Mouse (Mus musculus): Measurements from ENCODE around the gene Slc16a10. TPM values are rescaled to one million over a fixed set of nuclear protein-coding genes. Genes with fewer than 3 reads are reported as not detected.

The Slc16a10 gene
- 10 to 100 TPM; 27.7 to 28.0 TPM for total RNA-seq (2021)
- long read RNA-seq, experiment 1, full-length matches to known transcripts: 39 of 56 reads
- long read RNA-seq, experiment 1, partial matches to known transcripts: 2 of 56 reads
- long read RNA-seq, experiment 1, other reads (novel, unspliced or antisense): 15 of 56 reads
- long read RNA-seq, experiment 2, full-length matches to known transcripts: 28 of 42 reads
- long read RNA-seq, experiment 2, partial matches to known transcripts: 2 of 42 reads
- long read RNA-seq, experiment 2, other reads (novel, unspliced or antisense): 12 of 42 reads

DNA sequence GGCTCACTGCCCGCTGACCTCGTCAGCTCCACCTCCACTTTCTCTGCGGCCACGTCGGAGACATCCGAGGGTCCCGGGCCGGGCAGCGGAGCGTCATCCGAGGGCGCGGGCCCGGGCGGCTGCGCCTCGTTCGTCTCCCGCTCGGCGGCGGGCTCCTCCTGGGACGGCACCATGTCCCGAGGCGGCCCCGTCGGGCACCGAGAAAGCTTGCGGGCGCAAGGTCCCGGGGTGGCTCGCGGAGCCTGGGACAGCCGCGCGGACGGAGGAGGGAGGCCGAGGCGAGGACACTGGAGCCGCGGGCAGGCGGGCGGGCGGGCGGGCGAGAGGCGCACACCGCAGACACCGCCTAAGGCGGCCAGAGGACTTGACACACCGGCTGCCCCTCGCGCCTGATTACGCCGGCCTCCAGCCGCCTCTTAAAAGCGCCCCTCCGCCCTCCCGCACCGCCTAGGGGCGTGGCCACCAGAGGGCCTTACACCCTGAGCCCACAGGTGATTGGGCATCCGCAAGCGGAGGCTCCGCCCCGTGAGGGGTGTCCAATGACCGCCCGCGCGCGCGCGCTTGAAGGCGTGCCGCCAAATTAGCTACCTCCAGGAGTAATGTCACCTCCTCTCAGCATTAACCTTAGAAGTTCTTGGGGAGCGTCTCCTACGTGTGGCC is at the start of gene Slc16a10:
TSS of gene Slc16a10 (minus strand) at position 395 of the 660 bp plus-strand sequence.
- peak; percentile 92 for DNase-seq

DNA sequence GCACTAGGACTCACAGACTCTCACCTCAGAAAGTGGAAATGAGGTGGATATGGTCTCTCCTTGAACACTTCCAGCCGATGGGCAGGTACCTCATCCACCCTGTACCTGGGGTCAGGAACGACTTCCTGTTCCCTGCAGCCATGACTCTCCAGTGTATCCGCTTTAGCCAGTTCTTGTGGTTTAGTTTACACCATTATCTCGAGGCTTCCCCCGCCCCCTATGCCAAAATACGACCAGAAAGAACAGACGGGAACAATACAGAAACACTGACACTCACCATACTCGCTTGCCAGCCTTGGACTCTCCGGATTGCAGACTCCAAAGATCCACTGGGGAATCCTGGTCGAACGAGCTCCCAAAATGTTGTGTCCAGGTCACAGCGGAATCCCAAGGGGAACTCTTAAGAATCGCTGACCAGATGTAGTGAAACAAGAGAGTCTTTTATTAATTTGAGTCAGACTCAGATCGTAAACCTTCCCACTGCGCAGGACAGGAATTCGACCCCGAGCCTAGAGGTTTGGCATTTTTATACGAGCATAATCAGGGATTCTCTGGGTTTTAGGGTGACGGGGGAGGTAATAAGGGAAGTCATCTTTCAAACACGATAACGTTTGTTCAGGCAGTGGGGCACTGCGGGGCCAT is 49.4 kb upstream of the Slc16a10 start:
- no peak for DNase-seq

- DNase-seq: no peak
Measured at GRCm38 (mm10) chr10:40190871-40191270, 48.8 kb upstream of the Slc16a10 start.

DNA sequence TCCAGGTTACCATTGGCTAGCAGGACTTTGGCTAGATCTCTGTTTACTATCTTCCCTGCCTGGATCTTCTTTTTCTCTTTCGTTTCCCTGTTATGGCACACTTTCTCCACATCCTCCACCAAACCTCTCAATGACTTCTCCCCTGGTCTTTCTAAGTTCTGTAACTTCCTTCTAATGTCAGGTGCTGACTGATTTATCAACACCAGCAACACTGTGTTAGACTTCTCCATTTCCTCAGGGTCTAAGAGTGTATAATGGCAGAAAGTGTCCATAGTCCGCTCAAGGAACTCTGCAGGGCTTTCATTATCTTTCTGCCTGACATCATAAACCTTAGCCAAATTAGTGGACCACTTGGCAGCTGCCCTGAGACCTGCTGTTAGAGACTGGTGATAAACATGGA is 47.6 kb upstream of the Slc16a10 start:
- DNase-seq: no peak

GRCm38 (mm10) chr10:40188831-40189230 is 46.8 kb upstream of the Slc16a10 start:
- DNase-seq: peak; percentile 39

DNA sequence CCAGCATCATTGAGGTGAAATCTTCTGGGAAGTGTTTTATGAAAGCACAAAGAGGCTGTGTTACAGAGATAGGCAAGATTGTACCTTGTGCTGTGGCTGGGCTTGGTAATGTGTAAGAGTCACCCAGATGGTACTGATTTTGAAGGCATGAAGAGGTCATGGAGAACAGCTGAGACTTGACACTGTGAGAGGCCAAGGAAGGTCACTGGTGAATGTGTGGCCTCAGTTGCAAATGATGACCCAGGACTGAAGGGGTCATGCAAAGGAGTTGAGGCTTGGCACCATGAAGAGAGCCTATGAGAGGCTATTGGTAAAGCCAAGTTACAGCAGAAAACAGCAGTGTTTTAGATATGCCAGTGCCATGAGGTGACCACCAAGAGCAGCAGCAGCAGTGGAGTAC is 43.9 kb upstream of the Slc16a10 start:
- no peak for DNase-seq

DNA sequence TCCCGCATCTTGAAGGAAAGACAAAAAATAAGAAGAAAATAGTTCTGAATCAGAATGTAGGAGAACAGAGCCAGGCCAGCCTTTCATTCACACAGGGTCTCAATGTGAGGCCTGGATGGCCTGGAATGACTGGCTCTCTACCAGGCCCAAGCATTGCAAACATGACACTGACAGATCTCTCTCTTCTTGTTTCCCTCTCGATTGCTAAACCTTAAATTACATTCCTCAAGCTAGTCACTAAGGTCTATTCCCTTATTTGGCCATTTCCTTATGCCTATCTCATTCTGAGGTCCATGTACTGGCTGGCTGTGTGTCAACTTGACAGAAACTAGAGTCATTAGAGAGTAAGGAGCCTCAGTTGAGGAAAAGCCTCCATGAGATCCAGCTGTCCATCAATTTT is 38.0 kb upstream of the Slc16a10 start:
- no peak for DNase-seq

GRCm38 (mm10) chr10:40179142-40179541 is 37.1 kb upstream of the Slc16a10 start:
- DNase-seq: no peak

GRCm38 (mm10) chr10:40177323-40177962 is 35.4 kb upstream of the Slc16a10 start:
- no peak for DNase-seq

- no peak for DNase-seq
Measured at GRCm38 (mm10) chr10:40172136-40172535, 30.1 kb upstream of the Slc16a10 start.

GRCm38 (mm10) chr10:40171211-40171610 is 29.2 kb upstream of the Slc16a10 start:
- no peak for DNase-seq

- DNase-seq: no peak
Measured at GRCm38 (mm10) chr10:40170141-40170558, 28.1 kb upstream of the Slc16a10 start.

GRCm38 (mm10) chr10:40169566-40169965 is 27.5 kb upstream of the Slc16a10 start:
- no peak for DNase-seq

- DNase-seq: no peak
Measured at GRCm38 (mm10) chr10:40169088-40169487, 27.0 kb upstream of the Slc16a10 start.

- DNase-seq: no peak
Measured at GRCm38 (mm10) chr10:40164421-40165386, 22.6 kb upstream of the Slc16a10 start.

DNA sequence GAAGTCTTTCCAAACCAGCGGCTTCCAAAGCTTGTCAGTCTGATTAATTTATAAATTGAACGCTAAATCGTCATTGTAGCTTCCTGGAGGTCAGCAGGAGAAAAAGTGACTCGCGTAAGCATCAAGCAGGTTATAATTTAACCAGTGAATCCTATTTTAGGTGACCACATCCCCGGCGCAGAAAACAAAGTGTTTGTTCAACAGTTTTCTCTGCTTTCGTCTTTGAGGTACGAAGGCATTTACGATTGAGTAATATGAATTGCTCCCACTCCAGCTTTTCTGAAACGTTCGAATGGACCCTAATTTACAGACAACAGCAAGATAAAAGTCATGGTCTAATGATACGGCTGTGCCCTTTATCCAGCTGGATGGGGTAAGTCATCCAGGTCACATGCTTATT is 21.9 kb upstream of the Slc16a10 start:
- DNase-seq: no peak

GRCm38 (mm10) chr10:40163338-40163737 is 21.3 kb upstream of the Slc16a10 start:
- no peak for DNase-seq

DNA sequence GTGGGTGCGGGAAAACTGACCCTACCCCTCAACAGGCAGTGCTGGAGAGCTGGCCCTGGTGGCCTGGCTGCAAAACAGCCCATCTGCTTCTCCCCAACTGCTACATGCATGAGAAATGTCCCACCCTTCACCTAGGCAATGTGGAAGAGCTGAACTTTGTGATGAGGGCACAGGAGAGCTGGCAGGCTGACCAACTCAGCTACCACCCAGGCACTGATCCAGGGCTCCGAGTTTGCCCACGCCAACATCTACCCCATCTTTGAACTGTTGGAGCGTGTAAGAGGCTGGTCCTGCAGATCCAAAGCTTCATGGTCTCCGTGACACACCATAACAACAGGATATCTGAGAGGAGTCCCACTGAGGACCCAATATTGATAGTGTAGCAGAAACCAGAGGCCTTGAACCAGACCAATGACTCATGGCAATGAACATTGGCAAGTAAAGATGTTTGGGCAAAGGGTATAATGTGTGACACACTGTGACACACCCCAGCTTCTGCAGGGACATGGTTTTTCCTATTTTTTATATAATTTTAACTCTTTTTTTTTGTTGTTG is 19.7 kb upstream of the Slc16a10 start:
- DNase-seq: no peak

DNA sequence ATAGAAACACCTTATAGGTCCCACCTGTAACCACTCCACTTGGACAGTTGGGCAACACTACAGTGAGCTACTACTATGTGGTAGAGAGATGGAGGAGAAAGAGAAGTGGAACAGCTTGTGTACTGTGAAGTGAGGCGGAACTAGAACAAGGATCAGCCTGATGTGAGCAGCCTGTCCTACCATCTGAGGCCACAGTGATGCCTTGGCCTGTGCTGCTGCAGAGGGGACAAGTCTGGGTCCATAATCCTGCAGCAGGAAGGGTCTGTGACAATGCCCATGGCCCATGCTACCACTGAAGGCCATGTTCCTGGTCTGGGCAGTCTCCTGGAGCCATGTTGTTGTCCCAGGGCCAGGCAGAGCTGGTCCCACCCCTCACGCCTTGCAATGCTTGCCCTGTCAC is 19.2 kb upstream of the Slc16a10 start:
- DNase-seq: no peak

DNA sequence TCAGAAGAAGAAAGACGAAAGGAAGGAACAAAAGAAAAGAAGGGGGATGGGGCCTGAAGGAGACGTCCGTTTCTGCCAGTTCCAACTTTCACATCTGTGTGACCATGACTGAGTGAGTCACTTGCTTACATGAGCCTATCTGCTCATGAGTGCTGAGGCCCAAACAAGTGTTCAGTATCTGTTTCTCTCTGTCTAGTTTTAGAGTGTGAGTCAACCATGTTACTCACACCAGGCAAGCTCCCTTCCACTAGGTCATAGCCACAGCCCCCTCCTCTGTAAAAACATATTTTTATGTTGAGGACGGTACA is 10.4 kb upstream of the Slc16a10 start:
- no peak for DNase-seq

DNA sequence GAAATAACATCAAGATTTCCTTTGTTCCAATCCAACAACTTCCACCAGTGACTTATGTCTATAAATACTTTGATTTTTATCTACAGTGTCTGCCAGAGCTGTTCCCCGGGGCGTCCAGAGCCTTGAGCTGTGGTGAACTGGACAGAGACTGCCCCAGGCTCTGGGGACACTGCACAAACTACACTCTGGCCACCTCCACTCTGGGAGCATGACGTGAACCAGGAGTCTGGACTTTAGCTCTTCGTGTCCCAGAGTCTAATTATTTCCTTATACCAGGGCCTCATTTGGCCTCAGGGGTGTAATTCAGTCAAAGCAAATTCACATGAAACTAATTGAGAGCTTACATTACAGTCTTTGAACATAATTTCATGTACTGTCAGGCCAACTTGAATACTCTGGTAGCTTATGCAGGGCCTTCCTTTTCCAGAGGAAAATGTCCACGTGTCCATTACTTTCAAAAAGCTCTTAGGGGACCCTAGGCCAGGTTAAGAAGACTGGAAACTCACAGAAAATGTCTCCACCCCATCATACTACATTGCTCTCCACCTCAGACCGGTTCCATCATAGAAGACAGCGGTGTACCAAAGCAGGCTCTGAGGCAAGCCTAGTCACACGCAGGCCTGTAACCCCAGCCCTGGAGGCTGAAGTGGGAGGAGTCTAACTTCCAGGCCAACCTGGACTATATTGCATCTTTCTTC is 9.9 kb upstream of the Slc16a10 start:
- DNase-seq: no peak

Measured in gastrocnemius, postnatal 10 days (tissue).